Mouse (Mus musculus): ENCODE data around the gene Dnase2a. TPM values are rescaled to one million over a fixed set of nuclear protein-coding genes. Genes with fewer than 3 reads are reported as not detected.
"Not testable (repeated sequence)": the region's sequence is repeated elsewhere in the genome, so short reads cannot be mapped to it uniquely, and the experiment has no call there.

Dnase2a gene
- total RNA-seq, 4 experiments from 2014 or later: 7.9 to 15.7 (median 12.3) TPM

- no peak for DNase-seq (ENCODE audit: low spot score)
Observed at GRCm38 (mm10) chr8:84907493-84907892, 867 bp upstream of the Dnase2a start.

GRCm38 (mm10) chr8:84907979-84908378 is 381 bp upstream of the Dnase2a start:
- not testable (repeated sequence) for DNase-seq (ENCODE audit: low spot score)

GRCm38 (mm10) chr8:84909162-84909767 is 905 bp downstream of the Dnase2a start:
- DNase-seq (ENCODE audit: low spot score): no peak

- no peak for DNase-seq (ENCODE audit: low spot score)
Observed at GRCm38 (mm10) chr8:84909949-84910348, 1.6 kb downstream of the Dnase2a start.

GRCm38 (mm10) chr8:84910551-84910950 is 2.2 kb downstream of the Dnase2a start:
- no peak for DNase-seq (ENCODE audit: low spot score)

- no peak for DNase-seq (ENCODE audit: low spot score)
Observed at GRCm38 (mm10) chr8:84911854-84912253, 3.5 kb downstream of the Dnase2a start.

GRCm38 (mm10) chr8:84912391-84912790 is 4.0 kb downstream of the Dnase2a start:
- DNase-seq (ENCODE audit: low spot score): no peak

GRCm38 (mm10) chr8:84912895-84913501 is 4.6 kb downstream of the Dnase2a start:
- DNase-seq (ENCODE audit: low spot score): no peak

- no peak for DNase-seq (ENCODE audit: low spot score)
Observed at GRCm38 (mm10) chr8:84913502-84913900, 5.1 kb downstream of the Dnase2a start.

- no peak for DNase-seq (ENCODE audit: low spot score)
Observed at GRCm38 (mm10) chr8:84913960-84914359, 5.6 kb downstream of the Dnase2a start.

GRCm38 (mm10) chr8:84915269-84915668 is 6.9 kb downstream of the Dnase2a start:
- DNase-seq (ENCODE audit: low spot score): no peak

- DNase-seq (ENCODE audit: low spot score): no peak
Observed at GRCm38 (mm10) chr8:84917781-84918180, 9.4 kb downstream of the Dnase2a start.

- no peak for DNase-seq (ENCODE audit: low spot score)
Observed at GRCm38 (mm10) chr8:84918646-84919045, 10.3 kb downstream of the Dnase2a start.

- DNase-seq (ENCODE audit: low spot score): no peak
Observed at GRCm38 (mm10) chr8:84921596-84921995, 13.2 kb downstream of the Dnase2a start.

GRCm38 (mm10) chr8:84925557-84925956 is 17.2 kb downstream of the Dnase2a start:
- DNase-seq (ENCODE audit: low spot score): no peak

GRCm38 (mm10) chr8:84927513-84927912 is 19.2 kb downstream of the Dnase2a start:
- DNase-seq (ENCODE audit: low spot score): no peak

- peak; percentile 47 for DNase-seq (ENCODE audit: low spot score)
Observed at GRCm38 (mm10) chr8:84928456-84929306, 20.3 kb downstream of the Dnase2a start.

- no peak for DNase-seq (ENCODE audit: low spot score)
Observed at GRCm38 (mm10) chr8:84930582-84930981, 22.2 kb downstream of the Dnase2a start.

GRCm38 (mm10) chr8:84933767-84934559 is 25.6 kb downstream of the Dnase2a start:
- no peak for DNase-seq (ENCODE audit: low spot score)

- DNase-seq (ENCODE audit: low spot score): no peak
Observed at GRCm38 (mm10) chr8:84934860-84935259, 26.5 kb downstream of the Dnase2a start.

- no peak for DNase-seq (ENCODE audit: low spot score)
Observed at GRCm38 (mm10) chr8:84935489-84935888, 27.1 kb downstream of the Dnase2a start.

All from heart, adult 8-10 months (tissue).